Comparison of ENCODE assay signal across 29 mouse cellular contexts in genomic region chr7:4323301-4323700, GRCm38 (mm10). TPM values are rescaled to one million over a fixed set of nuclear protein-coding genes. Genes with fewer than 3 reads are reported as not detected.
A peak's percentile ranks its signal among the peaks of the same experiment; 100 is the strongest.
DNase-seq lines count a peak whose midpoint lies in the region; ATAC-seq and TF ChIP-seq lines count a peak whose summit lies in the region.
"Had no signal": no experiment of that assay in that cellular context is flagged by ENCODE, and none has a peak within 500 bp of the region (broad histone marks: within the 10 kb centered on the region; RNA-seq: fewer than 3 reads in every experiment).

No protein-coding gene starts in this region.

- TF ChIP-seq CTCF in CH12.LX (conservative IDR thresholded peaks at IDR 0.05 in 1 of 2, IDR thresholded peaks at IDR 0.05 in 1 of 2; ENCODE audit: low read depth in 2 of 2, low read length in 2 of 2): no peak

- H3K27ac ChIP-seq in CH12.LX (ENCODE audit: insufficient read depth, low read depth): no peak overlapping the region
- H3K27ac ChIP-seq: embryonic facial prominence, embryonic 10.5 days; embryonic facial prominence, embryonic 12.5 days; forebrain, embryonic 13.5 days; forebrain, embryonic 15.5 days had no signal

- no peaks in the 10 kb centered on the region for H3K36me3 ChIP-seq in CH12.LX (replicated peaks in 1 of 2; ENCODE audit: control insufficient read depth in 1 of 2, insufficient read depth in 1 of 2, low read length in 1 of 2)
- H3K36me3 ChIP-seq: embryonic facial prominence, embryonic 10.5 days; embryonic facial prominence, embryonic 12.5 days; forebrain, embryonic 15.5 days had no signal

- H3K9ac ChIP-seq in CH12.LX (ENCODE audit: insufficient read depth, low read depth): no peak overlapping the region
- H3K9ac ChIP-seq: embryonic facial prominence, embryonic 12.5 days; forebrain, embryonic 13.5 days; forebrain, embryonic 15.5 days; forebrain, postnatal 0 days had no signal

- peaks cover 0 to 8% of the 10 kb centered on the region in 2 experiments; a peak in 1 of 4 replicates for H3K4me1 ChIP-seq in CH12.LX (ENCODE audit: control insufficient read depth in 1 of 2, insufficient read depth in 2 of 2)
- H3K4me1 ChIP-seq: embryonic facial prominence, embryonic 10.5 days; embryonic facial prominence, embryonic 12.5 days; forebrain, embryonic 13.5 days; forebrain, embryonic 15.5 days had no signal

- TF ChIP-seq RAD21 in CH12.LX (IDR thresholded peaks at IDR 0.05; ENCODE audit: low read depth, low read length): no peak

- no peaks in the 10 kb centered on the region for H3K79me2 ChIP-seq in CH12.LX (replicated peaks; ENCODE audit: control insufficient read depth, extremely low read depth, insufficient read depth, poor library complexity, severe bottlenecking)

- no peak for TF ChIP-seq POLR2A in CH12.LX (IDR thresholded peaks at IDR 0.05; ENCODE audit: low read depth, low read length)

- ATAC-seq in granulocyte monocyte progenitor cell, adult 5-6 weeks (replicated peaks; ENCODE audit: poor library complexity, severe bottlenecking): peak; percentile 84
- peak; percentile 63 for ATAC-seq in megakaryocyte progenitor cell, adult 5-6 weeks (replicated peaks; ENCODE audit: poor library complexity)
- ATAC-seq: CD4-positive, CD25-positive, alpha-beta regulatory T cell, adult 4 months; forebrain, embryonic 13.5 days; forebrain, embryonic 15.5 days; forebrain, postnatal 0 days had no signal

- H3K4me3 ChIP-seq in CH12.LX (replicated peaks in 1 of 3; ENCODE audit: low read depth in 2 of 3, low read length in 2 of 3, poor library complexity in 1 of 3): no peak overlapping the region
- H3K4me3 ChIP-seq: embryonic facial prominence, embryonic 10.5 days; embryonic facial prominence, embryonic 12.5 days; forebrain, embryonic 13.5 days; forebrain, embryonic 15.5 days had no signal

- no peak for TF ChIP-seq EP300 in CH12.LX (IDR thresholded peaks at IDR 0.05; ENCODE audit: low read length)

- peak; percentile 9 for DNase-seq in CH12.LX (ENCODE audit: extremely low read depth)
- no peak for DNase-seq in urinary bladder, postnatal 36 days (ENCODE audit: low spot score in 2 of 2)
- no peak for DNase-seq in gastrocnemius, postnatal 25 days
- DNase-seq in testis, postnatal 10 days (ENCODE audit: low spot score): no peak
- no peak for DNase-seq in layer of hippocampus, postnatal 36 days
- DNase-seq: adrenal gland, adult 2 months; adrenal gland, postnatal 10 days; adrenal gland, postnatal 25 days; B cell, adult 2 months; cerebellum, adult 11 months; cerebellum, adult 18-20 months; cerebellum, adult 8-10 months; cerebellum, adult 9-11 months; cerebellum, postnatal 14 days; cerebellum, postnatal 36 days; forebrain, postnatal 0 days had no signal

- dilution Hi-C loops in CH12.LX (cut with MboI; ENCODE audit: extremely low pct_ligation_motif_present, extremely low pct_unique_long_range_greater_than_20kb, low sequenced_read_pairs): no loop called here

- in situ Hi-C loops in CH12.LX (cut with MboI; ENCODE audit: low pct_ligation_motif_present, low pct_unique_long_range_greater_than_20kb, low sequenced_read_pairs): loop anchor here (5.0 kb wide), 1 partner anchor 34 kb away; no protein-coding TSS in a partner anchor

- no peak overlapping the region for H3K4me2 ChIP-seq in CH12.LX (ENCODE audit: insufficient read depth, low read depth, poor library complexity, severe bottlenecking)
- H3K4me2 ChIP-seq: embryonic facial prominence, embryonic 12.5 days; forebrain, embryonic 13.5 days; forebrain, embryonic 15.5 days had no signal

- no peaks in the 10 kb centered on the region for H3K9me3 ChIP-seq in CH12.LX (replicated peaks; ENCODE audit: low read length)
- H3K9me3 ChIP-seq: embryonic facial prominence, embryonic 10.5 days; embryonic facial prominence, embryonic 12.5 days; forebrain, embryonic 13.5 days; forebrain, embryonic 15.5 days had no signal

- H3K27me3 ChIP-seq in CH12.LX (replicated peaks): no peaks in the 10 kb centered on the region
- H3K27me3 ChIP-seq: embryonic facial prominence, embryonic 12.5 days; forebrain, embryonic 13.5 days; forebrain, embryonic 15.5 days had no signal

TF ChIP-seq in CH12.LX, 34 proteins besides CTCF, POLR2A, EP300 and RAD21:
- no peak for TF ChIP-seq CHD2 (IDR thresholded peaks at IDR 0.05; ENCODE audit: low read length)
TF ChIP-seq in CH12.LX: peak in this region for 0.

RNA-seq across cellular contexts. Expression of gene Ncr1, which starts 14.2 kb away (rescaled TPM):
- total RNA-seq in CH12.LX (2012; rRNA removed) (not detected in 2 replicates), CH12.LX (2014; rRNA removed) (not detected in 2 replicates)
- not detected in 2 replicates for polyA plus RNA-seq in CH12.LX (2012; ENCODE audit: insufficient read length, low read depth)
- not detected in 2 replicates for total RNA-seq in granulocyte monocyte progenitor cell, adult 5-6 weeks (2014; fragmentation: Nextera tagmentation)
- total RNA-seq in granulocyte monocyte progenitor cell, adult 5-6 weeks (2017): 0.52 TPM in 1 of 2 replicates, not detected in the other
- 0.51 and 0.79 TPM in 2 replicates for total RNA-seq in megakaryocyte progenitor cell, adult 5-6 weeks (2015)
- total RNA-seq in megakaryocyte progenitor cell, adult 5-6 weeks (2017): not detected in 2 replicates
- not detected for total RNA-seq in gastrocnemius, postnatal 25 days (2021)
- not detected for total RNA-seq in layer of hippocampus, postnatal 36 days (2021)
- total RNA-seq: ES-E14; forebrain, postnatal 0 days; MEL had no signal
- polyA plus RNA-seq: adrenal gland, adult 2 months; brain, embryonic 14.5 days; CD4-positive, CD25-positive, alpha-beta regulatory T cell, adult 4 months; cortical plate, adult 2 months; embryonic facial prominence, embryonic 10.5 days; embryonic facial prominence, embryonic 12.5 days; embryonic facial prominence, embryonic 14.5 days; forebrain, embryonic 11.5 days; forebrain, embryonic 13.5 days; forebrain, embryonic 15.5 days; forebrain, postnatal 0 days had no signal
